Mouse (Mus musculus) bone marrow macrophage, adult 2 months (primary cell): Measurements from ENCODE around the gene Cdipt. TPM values are rescaled to one million over a fixed set of nuclear protein-coding genes. Genes with fewer than 3 reads are reported as not detected.

Source experiments
- H3K27ac ChIP-seq: 2 replicates; pipeline ENCODE4 v1.5.1; 2012; ENCODE audit warnings: low read depth, low read length; ENCODE audit not compliant: insufficient read depth
- H3K4me1 ChIP-seq: 2 replicates; pipeline ENCODE4 v1.6.1; 2012; ENCODE audit warnings: low read length; ENCODE audit not compliant: control insufficient read depth, insufficient read depth
- H3K4me3 ChIP-seq: 2 replicates; pipeline ENCODE4 v1.5.1; 2012; ENCODE audit warnings: mild to moderate bottlenecking, low read length, moderate library complexity; ENCODE audit not compliant: insufficient read depth
- CTCF ChIP-seq: IDR thresholded peaks from 2 replicates; pipeline ENCODE4 v1.5.1; 2012; ENCODE audit warnings: low read depth, mild to moderate bottlenecking, low read length, moderate library complexity
- POLR2A ChIP-seq: IDR thresholded peaks from 2 replicates; pipeline ENCODE4 v1.6.1; 2012; ENCODE audit warnings: mild to moderate bottlenecking, low read depth, low read length, borderline replicate concordance
- polyA plus RNA-seq: library from polyadenylated mRNA; stranded (reverse); fragments of >200 nt; gene quantifications from 2 replicates; pipeline ENCODE4 v1.2.4, GENCODE M21; 2012; ENCODE audit not compliant: missing spikeins, insufficient read depth, insufficient read length

Cdipt gene
- polyA plus RNA-seq, 1 experiment: 112 TPM

DNA sequence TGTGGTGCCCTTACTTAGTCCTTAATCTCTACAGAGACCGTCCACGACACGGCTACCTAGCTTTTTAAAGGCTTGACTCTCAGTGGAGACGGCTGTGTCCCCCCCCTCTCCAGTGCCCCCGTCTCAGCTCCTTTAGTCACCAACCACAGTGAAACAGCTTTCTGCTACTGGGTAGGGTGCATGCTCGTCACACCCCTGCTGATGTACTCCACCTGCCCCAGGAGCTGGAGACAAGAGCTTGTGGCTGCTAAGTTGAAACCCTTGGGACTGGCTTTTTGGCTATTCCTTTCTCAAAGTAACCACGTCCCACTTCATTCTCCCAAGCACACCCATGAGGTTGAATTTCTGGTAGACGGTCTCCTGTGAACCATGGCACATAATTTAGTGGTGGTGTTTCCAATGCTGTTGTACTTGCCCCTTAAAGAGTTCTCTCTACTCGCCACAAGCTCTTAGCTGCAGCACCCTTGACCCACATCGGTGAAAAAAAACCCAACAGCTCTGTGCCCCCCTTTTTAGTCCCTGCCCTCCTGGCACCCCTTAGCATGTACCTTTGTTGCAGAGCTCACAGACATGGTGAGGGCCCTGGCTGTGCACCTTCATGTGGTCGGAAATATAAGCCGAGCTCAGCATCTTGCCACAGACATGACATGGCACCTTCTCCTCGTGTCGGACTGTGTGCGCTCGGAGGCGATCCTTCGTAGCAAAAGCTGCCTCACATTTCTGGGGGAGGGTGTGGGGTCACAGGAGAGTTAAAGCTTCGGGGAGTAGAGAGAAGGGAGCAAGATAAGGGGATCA, 48.4 kb downstream of the Cdipt start:
- Histone ChIP-seq H3K4me3 (peak overlapping the region; percentile 76), H3K27ac (peak overlapping the region; percentile 94), H3K4me1 (peaks cover 31% of the 10 kb centered on the region)
- TF ChIP-seq POLR2A: no peak
- no peak for TF ChIP-seq CTCF

DNA sequence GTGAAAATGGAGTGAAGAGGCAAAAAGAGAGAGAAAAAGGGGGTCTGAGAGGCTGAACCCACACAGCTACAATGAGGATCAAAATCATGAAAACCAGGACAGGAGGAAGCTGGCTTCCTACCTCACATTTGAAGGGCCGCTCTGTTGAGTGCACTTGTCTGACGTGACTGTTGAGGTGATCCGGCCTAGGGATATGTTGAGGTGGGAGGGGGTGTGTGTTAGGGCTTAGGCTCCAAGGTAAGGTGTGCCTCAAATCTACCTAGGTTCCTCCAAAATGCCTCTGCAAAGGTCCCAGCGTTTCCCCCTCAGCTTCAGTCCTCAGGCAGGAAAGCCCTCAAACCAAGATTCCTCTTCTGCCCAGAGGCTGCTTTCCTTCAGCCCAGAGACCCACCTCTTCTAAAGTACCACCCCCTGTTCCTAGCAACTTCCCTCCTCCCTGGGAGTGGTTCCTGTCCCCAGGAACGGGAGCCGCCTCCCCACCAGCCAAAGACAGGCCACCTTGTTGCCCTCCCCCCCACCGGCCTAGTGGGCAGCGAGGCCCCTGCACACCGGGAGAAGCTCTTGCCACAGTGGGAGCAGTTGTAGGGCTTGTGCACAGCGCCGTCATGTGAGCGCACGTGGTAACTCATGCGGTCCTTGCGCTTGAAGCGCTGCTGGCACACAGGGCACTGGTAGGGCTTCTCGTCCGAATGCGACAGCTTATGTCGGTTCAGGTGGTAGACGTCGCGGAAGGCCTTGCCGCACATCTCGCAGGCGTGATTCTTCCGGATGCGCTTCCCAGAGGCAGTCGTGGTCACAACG, 49.2 kb downstream of the Cdipt start:
- TF ChIP-seq POLR2A (peak; percentile 22; the same call in 1 of the 2 replicates), CTCF (no peak)
- H3K4me1 ChIP-seq: peaks cover 31% of the 10 kb centered on the region

GRCm38 (mm10) chr7:127025556-127026160, 49.9 kb downstream of the Cdipt start:
- peaks cover 31% of the 10 kb centered on the region for H3K4me1 ChIP-seq
- TF ChIP-seq POLR2A (no peak), CTCF (no peak)
- peak overlapping the region; percentile 94 for H3K27ac ChIP-seq
- peak overlapping the region; percentile 76 for H3K4me3 ChIP-seq

More for the DNA sequence above, 49.2 kb downstream of the Cdipt start:
- H3K4me3 ChIP-seq: peak overlapping the region; percentile 76
- H3K27ac ChIP-seq: peak overlapping the region; percentile 94

DNA sequence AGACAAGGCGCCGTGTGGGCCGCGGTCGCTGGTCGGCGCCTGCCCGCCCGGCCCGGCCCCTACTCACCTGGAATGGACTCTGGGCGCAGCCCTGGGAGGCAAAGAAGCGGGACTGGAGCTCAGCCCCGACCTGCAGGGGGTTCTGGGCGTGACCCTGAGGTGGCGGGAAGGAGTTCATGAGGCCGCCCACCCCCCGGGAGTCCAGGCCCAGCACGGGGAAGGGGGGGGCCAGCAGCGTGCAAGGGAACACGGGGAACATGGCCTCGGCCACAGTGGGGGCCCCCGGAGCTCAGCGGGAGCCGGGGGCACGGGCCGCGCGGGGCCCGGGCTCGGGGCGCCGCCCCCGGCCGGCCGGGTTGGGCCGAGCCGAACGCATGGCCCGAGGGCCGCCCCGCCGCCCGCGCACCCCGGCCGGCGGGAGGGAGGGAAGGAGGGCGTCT, 50.5 kb downstream of the Cdipt start:
- peak overlapping the region; percentile 76 for H3K4me3 ChIP-seq
- no peak for TF ChIP-seq POLR2A
- no peak for TF ChIP-seq CTCF
- H3K4me1 ChIP-seq: peaks cover 31% of the 10 kb centered on the region
- H3K27ac ChIP-seq: peak overlapping the region; percentile 94

- H3K4me3 ChIP-seq: peak overlapping the region; percentile 76
- TF ChIP-seq CTCF: no peak
- TF ChIP-seq POLR2A: no peak
- peaks cover 30% of the 10 kb centered on the region for H3K4me1 ChIP-seq
- peak overlapping the region; percentile 94 for H3K27ac ChIP-seq
Measured at GRCm38 (mm10) chr7:127026616-127026983, 50.9 kb downstream of the Cdipt start.

DNA sequence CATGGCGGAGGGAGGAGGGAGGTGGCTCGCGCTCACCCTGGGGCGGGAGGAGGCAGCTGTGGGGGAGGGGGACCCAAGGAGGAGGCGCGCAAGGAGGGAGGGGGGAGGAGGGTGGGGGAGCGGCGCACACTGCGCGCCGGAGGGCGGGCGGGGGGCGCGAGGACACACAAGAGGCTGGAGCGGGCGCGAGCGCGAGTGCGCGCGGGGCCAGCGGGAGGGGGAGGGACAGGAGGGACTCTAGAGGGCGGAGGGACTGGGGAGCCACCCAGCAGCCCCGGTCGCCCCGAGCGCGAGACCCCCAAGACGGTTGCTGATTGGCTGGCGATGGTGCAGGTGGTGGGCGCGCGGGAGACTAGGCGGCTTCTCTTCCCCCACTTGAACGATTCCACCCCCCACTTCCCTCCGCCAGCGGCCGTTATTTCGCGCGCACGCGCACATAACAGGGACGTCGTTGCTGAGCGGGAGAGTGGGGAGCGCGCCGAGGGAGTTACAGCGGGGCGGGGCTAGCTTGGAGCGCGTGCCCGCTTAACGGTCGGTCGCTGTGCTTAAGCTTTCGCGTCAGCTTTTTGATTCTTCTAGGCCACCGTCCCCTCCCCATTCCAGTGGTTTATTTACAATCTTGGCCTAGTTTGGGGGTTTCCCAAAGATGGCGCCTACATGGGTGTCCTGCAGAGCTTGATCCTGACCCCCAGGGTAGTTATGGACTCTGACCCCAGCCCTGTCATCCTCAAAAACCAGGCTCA, 51.4 kb downstream of the Cdipt start, which contains the start of gene Maz:
Gene Maz (minus strand): TSS at position 54 of the 743 bp plus-strand sequence.
- TF ChIP-seq POLR2A: no peak; the same call in 1 of the 2 replicates
- TF ChIP-seq CTCF: no peak
- Histone ChIP-seq H3K27ac (peak within 1 kb of the TSS; percentile 94), H3K4me3 (peak within 1 kb of the TSS; percentile 76), H3K4me1 (peaks cover 26% of the 10 kb centered on the region)

DNA sequence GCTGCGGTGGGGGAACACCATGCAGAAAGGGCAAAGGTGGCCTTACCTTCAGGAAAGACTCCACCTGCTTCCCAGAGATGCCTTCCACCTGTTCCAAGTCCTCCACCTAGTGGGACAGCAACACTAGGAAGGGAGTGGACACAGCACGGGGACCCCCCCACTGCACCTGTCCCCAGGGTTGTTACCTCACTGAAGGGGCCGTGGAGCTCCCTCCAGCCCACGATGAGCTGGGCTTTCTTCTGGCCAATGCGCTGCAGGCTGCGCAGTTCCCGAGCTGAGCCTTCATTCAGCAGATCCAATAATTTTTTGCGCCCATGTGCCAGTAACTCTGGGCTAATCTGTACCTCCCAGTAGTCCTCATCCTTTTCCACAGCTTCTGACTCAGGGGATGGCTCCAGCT, 52.2 kb downstream of the Cdipt start:
- Histone ChIP-seq H3K27ac (peak overlapping the region; percentile 91), H3K4me3 (peak overlapping the region; percentile 62), H3K4me1 (peaks cover 19% of the 10 kb centered on the region)
- no peak for TF ChIP-seq POLR2A
- no peak for TF ChIP-seq CTCF

Other genes starting within 250 kb of the Cdipt start
- 331 and 390 TPM in 2 replicates for gene Mapk3, start 216.3 kb upstream of the Cdipt start, polyA plus RNA-seq
- 20.8 and 27.0 TPM in 2 replicates for gene Gdpd3, start 209.6 kb upstream of the Cdipt start, polyA plus RNA-seq
- 392 and 412 TPM in 2 replicates for gene Ypel3, start 199.0 kb upstream of the Cdipt start, polyA plus RNA-seq
- gene Tbx6, start 194.4 kb upstream of the Cdipt start, polyA plus RNA-seq: 1.9 and 2.8 TPM in 2 replicates
- gene Ppp4c, start 183.4 kb upstream of the Cdipt start, polyA plus RNA-seq: 153 and 164 TPM in 2 replicates
- gene Fam57b, start 178.2 kb upstream of the Cdipt start, polyA plus RNA-seq: 0.74 and 0.85 TPM in 2 replicates
- not detected in 2 replicates for gene 4930451I11Rik, start 144.3 kb upstream of the Cdipt start, polyA plus RNA-seq
- not detected in 2 replicates for gene Doc2a, start 128.5 kb upstream of the Cdipt start, polyA plus RNA-seq
- 32.0 and 33.5 TPM in 2 replicates for gene Hirip3, start 113.9 kb upstream of the Cdipt start, polyA plus RNA-seq
- gene Ino80e, start 113.5 kb upstream of the Cdipt start, polyA plus RNA-seq: 67.0 and 72.6 TPM in 2 replicates
- gene Taok2, start 91.2 kb upstream of the Cdipt start, polyA plus RNA-seq: 58.5 and 66.8 TPM in 2 replicates
- gene Tmem219, start 53.0 kb upstream of the Cdipt start, polyA plus RNA-seq: 74.2 and 75.9 TPM in 2 replicates
- 16.2 and 17.5 TPM in 2 replicates for gene Kctd13, start 47.0 kb upstream of the Cdipt start, polyA plus RNA-seq
- not detected in 2 replicates for gene Asphd1, start 26.3 kb upstream of the Cdipt start, polyA plus RNA-seq
- gene Sez6l2, start 25.4 kb upstream of the Cdipt start, polyA plus RNA-seq: 1.6 and 2.6 TPM in 2 replicates
- 7.3 and 7.4 TPM in 2 replicates for gene Cdiptos, start 184 bp downstream of the Cdipt start, polyA plus RNA-seq
- gene Mvp, start 38.7 kb downstream of the Cdipt start, polyA plus RNA-seq: 95.9 and 96.2 TPM in 2 replicates
- gene Pagr1b, start 40.6 kb downstream of the Cdipt start, polyA plus RNA-seq: 9.2 and 17.6 TPM in 2 replicates
- gene Pagr1a, start 41.4 kb downstream of the Cdipt start, polyA plus RNA-seq: 20.3 and 22.2 TPM in 2 replicates
- gene Gm42742, start 45.2 kb downstream of the Cdipt start, polyA plus RNA-seq: 31.3 and 44.3 TPM in 2 replicates
- 2.8 TPM in 1 of 2 replicates, not detected in the other for gene Prrt2, start 45.3 kb downstream of the Cdipt start, polyA plus RNA-seq
- gene Maz, start 51.1 kb downstream of the Cdipt start, polyA plus RNA-seq: 161 and 164 TPM in 2 replicates
- gene Kif22, start 66.6 kb downstream of the Cdipt start, polyA plus RNA-seq: 40.8 and 48.5 TPM in 2 replicates
- not detected in 2 replicates for gene Zg16, start 111.4 kb downstream of the Cdipt start, polyA plus RNA-seq
- gene AI467606, start 115.4 kb downstream of the Cdipt start, polyA plus RNA-seq: 41.2 and 41.4 TPM in 2 replicates
- gene Qprt, start 146.3 kb downstream of the Cdipt start, polyA plus RNA-seq: 0.71 TPM in 1 of 2 replicates, not detected in the other
- 34.5 and 36.3 TPM in 2 replicates for gene Spn, start 161.9 kb downstream of the Cdipt start, polyA plus RNA-seq
- gene Cd2bp2, start 220.1 kb downstream of the Cdipt start, polyA plus RNA-seq: 58.0 and 58.5 TPM in 2 replicates
- 67.2 and 71.7 TPM in 2 replicates for gene Tbc1d10b, start 232.6 kb downstream of the Cdipt start, polyA plus RNA-seq
- gene Mylpf, start 233.0 kb downstream of the Cdipt start, polyA plus RNA-seq: 3.9 and 6.9 TPM in 2 replicates